Mouse (Mus musculus) layer of hippocampus, adult 9-10 months (tissue): Measurements from ENCODE around the gene D1Ertd622e.
"Not testable (repeated sequence)": the region's sequence is repeated elsewhere in the genome, so short reads cannot be mapped to it uniquely, and the experiment has no call there.

Experiments used
- DNase-seq: peaks from one replicate; pipeline ENCODE4 v3.0.0; 2022; ENCODE audit warnings: low spot score

Gene D1Ertd622e

DNA sequence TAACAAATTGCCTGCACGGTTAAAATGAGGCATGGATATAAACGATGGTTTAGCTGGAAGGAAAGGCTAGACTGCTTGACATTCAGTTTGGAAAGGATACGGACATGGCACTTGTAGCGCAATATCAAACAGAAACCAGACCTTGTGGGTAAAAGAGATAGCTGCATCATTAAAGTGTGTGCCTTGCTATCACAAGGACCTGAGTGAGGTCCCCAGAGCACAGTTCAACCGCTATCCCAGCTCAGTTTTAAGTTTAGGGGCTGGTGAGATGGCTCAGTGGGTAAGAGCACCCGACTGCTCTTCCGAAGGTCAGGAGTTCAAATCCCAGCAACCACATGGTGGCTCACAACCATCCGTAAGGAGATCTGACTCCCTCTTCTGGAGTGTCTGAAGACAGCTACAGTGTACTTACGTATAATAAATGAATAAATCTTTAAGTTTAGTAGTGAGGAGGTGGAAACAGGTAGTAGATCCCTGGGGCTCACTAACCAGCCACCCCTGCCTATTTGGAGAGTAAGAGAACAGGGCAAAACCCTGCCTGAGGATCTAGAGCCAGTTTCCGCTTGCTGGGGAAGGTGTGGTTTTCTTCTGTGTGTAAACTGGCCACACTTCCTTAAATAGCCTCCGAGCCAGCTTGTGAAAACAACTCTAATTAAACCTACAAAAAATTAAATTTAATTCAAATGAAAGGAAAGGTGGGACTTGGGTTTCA, 29.2 kb downstream of the D1Ertd622e start:
- DNase-seq: no peak

DNA sequence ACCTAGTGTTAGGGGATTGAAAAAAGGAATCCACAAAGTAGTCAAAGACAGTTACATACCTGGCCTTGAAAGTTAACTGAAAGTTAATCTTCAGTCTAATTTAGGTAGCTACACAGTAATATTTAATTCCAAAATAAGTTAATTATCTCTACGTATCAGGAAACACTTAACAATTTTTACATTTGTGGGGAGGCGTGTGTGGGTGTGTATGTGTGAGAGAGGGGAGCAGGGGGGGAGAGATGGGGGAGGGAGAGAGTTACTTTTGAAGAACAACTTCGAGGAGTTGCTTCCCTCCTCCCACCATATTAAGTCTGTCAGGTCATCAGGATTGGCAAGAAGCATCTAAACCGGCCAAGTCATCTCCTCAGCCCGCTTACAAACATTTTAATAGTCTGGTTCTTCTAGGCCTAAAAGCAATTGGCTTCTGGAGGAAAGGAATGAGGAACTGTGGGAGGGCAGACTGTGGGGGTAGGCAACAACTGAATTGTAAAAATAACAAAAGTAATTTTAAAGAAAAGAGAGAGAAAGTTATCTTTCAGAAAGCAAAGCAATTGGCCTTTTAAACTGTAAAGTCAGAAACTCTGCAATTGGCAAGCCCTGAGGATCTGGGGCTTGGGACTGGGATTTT, 29.9 kb downstream of the D1Ertd622e start:
- no peak for DNase-seq

DNA sequence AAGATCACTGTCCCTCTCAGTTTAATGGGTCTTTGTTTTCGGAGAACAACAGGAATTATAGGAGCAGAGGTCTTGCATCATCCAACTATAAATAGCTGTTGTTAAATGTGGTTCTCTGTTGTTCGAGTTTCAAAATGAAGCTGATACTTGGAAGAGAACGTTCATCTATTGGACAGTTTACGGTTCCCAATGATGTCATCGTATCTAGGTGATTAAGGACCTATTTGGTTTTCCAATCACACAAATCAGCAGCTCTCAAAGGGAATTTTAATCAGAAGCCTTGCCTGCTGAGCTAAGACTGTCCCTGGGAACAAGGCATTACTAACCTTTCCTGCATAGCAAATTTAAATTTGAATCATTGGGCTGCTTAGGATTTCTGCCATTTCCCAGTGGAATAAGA, 31.7 kb downstream of the D1Ertd622e start:
- no peak for DNase-seq

DNA sequence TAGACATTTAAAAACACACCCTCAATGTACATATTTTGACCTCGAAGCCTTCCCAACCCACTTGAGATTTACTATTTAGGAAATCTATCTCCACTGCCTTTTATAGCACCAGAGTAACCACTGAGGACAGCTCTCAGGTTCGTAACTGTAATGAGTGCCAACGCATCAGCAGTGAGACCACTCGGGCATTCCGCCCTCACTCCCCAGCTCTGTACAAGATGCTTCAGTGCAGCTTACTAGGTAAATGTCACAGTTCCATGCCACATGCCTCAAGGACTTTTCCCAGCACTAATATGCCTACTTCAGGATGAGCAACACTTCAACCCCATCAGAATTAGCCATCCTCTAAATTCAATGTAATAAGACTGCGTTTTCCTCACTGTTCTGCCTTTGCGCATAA, 33.0 kb downstream of the D1Ertd622e start:
- no peak for DNase-seq

DNA sequence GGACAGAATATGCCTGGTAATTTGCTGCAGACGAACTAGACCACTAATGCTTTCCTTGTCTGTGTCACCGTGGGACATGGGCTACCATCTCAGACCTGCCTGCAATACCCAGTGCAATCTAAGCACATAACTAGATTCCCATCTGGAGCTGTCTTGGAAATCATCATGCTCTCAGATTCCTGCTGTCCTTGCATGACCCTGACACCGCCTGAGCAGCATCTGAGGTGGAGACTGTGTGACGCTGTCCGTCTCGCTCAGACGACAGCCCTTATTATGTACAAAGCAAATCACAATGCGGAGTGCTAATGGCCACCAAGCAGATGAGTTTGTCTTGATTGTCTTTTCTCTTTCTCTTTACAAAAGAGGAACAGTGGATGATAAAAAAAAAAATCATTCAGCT, 33.9 kb downstream of the D1Ertd622e start:
- no peak for DNase-seq

DNA sequence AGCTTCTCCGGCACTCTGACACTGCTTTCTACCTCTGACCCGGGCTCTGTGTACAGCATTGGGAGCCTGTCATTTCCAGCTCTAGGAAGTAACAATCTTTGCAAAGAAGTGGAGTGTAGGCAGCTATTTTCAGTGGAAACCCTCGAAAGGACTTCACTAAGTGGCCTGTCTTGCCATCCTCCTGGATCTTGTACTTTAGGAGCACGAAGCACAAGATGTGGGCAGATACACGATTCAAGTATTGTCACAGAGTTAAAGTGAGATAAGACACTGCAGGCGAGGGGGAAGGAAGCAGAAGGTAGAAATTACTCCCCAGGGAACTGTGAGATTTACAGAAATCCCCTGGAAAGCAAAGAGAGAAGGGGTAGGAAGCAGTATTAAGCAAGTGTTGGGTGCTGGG, 36.4 kb downstream of the D1Ertd622e start:
- no peak for DNase-seq

DNA sequence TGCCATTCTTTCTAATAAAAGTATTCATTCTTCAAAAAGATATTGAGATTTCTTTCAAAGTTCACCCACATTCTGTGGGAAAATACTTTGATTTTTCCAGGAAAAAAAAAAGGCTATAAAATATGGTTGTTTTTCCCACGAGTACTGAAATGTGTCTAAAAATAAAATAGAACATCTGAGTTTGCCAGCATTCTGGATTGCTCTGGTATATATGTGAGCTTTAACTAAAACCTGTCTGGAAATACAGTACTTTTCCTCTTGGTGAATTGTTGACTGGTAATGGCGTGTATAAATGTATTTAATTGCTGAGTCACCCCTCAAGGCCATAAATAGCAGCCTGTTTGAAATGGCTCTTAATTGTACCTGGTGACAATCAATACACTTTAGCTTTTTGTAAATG, 37.5 kb downstream of the D1Ertd622e start:
- no peak for DNase-seq

DNA sequence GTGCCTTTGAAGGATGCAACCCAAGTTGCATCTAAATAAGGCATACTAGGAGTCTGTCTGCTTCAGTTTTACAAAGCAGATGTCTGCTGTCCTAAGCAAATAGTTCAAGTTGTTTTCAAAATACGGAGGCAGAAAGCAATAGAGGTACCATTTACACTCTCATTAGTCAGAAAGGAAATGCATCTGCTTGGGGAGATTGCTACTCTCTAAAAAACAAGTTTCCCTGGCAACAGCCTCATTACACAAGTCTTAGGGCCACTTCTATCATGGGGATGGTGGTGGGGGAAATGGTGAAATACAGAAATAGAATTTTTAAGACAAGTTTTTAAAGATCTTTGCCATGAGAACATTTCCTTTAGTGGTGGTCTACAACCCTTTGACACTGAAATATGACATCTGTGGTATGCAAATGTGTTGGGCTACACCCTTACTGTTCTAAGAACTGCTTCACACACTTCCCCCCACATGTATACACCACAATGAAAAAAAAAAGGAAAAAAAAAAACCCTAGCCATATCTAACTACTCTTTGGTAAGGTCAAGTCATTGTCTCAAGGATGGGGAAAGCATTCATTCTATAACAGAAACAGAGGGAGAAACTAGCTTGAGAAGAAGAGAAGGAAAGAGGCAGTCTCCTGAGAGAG, 38.5 kb downstream of the D1Ertd622e start:
- DNase-seq: no peak

DNA sequence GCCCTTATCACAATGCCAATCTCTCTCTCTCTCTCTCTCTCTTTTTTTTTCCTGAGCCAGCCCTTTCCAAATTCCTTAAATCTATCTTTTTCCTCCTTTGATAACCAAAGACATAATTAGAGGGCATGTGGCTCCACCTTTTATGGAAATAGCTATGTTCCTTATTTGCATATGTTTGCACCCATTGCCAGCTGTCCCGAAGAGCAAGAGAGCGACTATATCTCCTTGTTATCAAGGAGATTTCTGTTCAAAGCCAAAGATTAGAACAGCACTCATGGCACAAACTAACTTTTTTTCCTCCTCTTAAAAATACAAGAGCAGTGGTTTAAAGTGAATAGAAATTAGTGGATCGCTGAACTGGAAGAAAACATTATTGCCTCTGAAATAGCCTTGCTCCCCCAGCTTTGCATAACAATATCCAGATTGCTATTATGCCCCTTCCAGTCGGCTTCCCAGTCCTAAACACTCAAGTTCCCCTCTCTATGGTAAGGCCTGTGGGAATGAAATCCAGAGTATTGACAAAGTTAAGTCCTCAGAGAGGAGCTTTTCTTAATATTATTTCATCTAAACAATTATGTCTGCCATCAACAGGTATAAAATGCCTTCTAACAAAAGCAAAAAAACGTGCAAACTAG, 39.2 kb downstream of the D1Ertd622e start:
- no peak for DNase-seq

DNA sequence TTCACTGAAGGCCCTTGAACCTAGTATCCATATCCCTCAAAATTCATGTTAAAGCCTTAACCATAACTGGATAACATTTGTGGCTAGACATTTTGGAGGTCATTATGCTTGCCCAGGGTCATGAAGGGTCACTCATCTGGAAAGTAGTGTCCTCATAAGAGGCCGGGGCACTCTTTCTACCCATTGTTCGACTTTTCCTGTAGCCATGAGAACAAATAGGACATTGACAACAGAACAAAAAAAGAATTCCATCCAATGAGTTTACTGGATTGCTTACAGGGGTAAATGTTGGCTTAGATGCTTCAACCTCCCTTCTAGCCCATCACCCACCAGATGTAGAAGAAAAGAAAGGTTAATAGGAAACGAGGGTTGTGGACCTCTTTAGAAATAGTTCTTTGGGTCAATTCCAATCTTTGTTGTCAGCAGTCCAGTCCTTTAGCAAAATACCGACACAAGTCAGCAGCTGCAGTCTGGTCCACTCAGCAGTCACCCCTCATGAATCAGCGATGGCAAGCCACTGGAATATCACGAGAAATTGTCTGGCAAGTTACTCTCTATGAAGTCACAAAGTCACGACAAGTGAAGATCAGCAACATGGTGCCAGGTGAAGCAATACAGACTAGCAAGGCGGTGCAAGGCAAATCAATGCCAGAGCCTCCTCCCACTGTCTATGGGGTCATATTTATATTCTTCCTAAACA, 42.1 kb downstream of the D1Ertd622e start:
- DNase-seq: no peak

DNA sequence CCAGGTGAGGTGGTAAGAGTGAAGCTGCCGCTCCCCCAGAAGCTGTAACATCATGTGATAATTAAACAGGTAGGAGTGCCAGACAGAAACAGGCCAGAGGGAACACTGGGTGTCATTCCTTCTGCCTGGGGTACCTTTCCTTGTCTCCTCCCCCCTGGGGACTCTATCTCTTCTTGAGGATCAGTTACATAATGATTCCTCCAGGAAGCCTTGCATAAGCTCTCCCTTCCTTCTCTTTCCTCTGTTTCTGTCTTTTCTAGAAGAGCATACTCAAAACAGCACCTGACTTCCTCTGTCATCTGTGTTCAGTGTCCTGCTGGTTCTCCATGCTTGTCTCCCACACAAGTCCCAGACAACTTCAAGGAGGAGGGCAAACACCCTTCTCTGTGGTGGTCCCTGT, 46.3 kb downstream of the D1Ertd622e start:
- DNase-seq: no peak

DNA sequence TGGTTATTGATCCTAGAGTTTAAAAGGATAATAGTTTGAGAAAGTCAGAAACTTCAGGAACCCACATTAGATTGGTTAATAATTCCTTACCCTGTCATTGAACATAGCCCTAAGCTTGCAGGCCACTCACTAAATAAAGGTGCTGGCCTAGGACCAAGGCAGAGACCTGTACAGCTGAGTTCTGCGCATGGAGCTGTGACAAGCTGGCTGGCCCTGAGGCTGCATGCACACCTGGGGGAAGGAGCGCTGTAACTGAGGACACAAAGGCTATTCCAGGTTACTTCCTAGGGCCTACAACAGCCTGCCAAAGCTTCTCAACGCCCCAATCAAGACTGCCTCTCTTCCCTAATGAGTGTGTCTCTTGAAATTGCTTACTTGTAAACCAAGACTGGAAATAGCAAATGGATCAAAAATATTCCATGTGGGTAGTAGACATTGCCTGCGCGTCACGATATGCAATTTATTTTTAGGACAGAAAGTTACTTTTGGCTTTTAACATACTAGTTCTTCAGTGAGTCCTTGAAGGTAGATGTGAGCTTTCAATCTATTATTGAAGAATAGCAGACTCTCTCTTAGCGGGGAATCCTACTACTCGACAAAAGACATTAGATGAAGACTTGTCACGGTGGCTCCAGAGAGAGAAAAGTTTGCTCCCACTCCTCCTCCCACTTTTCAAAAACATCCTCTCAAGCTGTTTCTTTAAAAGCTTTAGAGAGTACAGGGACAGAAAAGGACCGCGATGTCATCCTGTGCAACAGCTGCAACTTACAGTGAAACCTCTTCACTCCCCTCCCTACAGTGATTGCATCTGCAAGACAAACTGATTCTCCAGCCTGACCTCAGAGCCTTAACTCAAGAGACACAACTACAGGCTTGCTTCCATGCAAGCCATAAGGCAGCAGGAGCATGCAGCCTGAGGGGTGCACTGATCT, 47.1 kb downstream of the D1Ertd622e start:
- no peak for DNase-seq

DNA sequence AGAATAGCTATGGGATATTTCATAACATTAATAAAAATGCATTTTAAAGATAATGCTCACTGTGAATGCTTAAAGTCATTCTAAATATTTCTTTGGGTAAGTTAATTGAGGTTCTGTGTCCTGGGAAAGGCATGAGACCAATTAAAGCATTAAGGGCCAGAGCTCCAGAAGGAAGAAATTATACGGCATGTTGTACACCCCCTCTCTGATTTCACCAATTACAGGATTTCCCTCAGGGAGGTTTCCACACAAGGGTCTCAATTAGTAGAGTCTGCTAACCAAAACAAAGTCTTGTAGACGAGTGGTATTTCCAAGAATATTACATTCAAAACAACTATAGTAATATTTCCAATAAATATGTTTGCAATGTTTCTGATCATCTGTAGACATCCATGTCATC, 50.1 kb downstream of the D1Ertd622e start:
- no peak for DNase-seq

DNA sequence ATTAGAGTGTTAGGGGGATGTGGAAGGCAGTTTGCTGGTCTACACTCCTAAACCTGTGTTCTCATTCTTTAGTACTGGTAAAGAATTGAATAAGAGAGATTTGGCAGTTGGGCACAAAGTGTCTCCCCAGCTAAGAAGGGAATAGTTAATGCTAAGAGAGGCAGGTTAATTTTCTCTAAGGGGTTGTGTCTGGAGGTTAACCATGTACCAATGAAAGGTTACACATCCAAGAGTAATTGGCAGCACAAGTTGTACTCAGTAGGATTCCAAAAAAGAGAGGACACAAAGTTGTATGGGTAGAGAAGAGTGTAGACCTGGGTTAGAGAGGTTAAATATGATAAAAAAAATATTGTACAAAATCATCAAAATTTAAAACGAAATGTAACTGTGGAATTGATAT, 58.5 kb downstream of the D1Ertd622e start:
- no peak for DNase-seq

DNA sequence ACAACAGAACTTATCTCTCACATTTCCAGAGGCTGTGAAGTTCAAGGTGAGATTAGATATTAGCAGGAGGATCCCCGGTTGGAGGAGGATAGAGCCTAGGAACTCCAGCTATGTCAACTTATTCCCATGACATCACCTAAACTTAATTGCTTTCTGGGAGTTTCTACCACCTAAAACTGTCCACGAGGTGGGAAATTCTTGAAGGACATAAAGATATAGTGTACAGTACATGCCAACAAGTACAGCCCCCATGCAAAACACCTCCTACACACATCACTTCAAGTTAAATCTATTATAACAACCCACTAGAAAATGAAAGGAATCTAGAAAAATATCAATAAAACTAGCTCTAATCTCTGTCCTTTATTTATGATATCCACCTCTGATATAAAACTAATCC, 61.5 kb downstream of the D1Ertd622e start:
- DNase-seq: no peak

DNA sequence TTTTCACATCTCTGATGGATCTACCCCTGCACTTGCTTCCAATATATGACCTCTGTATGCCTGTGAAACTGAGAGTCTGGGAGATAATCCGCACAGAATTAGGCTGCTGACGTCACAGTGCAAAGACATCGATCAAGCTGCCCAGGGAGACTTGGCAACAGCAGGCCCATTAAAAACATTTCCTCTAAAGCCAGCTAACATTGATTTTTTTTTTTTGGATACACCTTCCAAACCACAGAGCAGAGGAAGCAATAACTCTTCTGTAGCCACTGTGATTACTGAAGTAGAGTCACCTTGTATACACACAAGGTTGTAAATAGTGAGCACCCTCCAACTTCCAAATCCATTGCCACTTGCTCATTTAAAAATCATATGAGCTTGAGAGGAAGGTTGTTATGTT, 62.8 kb downstream of the D1Ertd622e start:
- no peak for DNase-seq

DNA sequence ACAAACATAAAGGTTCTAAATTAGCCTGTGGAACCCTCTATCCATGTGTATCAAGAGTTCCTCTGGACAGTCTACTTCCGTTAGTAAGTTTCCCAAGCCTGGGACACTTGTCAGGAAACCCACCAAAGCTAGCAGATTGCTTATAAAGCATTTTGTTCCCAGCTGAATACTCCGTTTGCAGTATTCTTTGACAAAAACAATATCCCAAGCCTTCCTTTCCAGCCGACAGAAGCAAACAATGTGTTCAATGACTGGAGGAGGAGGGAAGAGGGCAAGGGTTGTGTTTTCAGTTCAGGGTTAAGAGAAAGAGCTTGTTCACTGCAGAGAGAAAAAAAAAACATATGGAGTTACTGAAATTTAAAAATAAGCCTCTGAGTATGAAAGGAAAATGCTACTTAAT, 73.3 kb downstream of the D1Ertd622e start:
- DNase-seq: no peak

DNA sequence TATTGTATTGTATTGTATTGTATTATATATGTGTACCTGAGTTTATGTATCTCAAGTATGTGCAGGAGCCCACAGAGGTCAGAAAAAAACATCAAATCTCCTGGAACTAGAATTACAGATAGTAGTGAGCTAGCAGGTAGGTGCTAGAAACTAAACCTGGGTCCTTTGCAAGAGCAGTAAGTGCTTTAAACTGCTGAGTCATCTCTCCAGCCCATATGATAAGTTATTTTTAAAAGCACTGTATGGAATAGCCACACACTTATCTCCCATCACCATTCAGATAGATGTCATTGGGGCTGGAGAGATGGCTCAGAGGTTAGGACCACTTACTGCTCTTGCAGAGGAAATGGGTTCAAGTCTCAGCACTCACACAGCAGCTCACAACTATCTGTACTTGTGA, 76.8 kb downstream of the D1Ertd622e start:
- DNase-seq: no peak

DNA sequence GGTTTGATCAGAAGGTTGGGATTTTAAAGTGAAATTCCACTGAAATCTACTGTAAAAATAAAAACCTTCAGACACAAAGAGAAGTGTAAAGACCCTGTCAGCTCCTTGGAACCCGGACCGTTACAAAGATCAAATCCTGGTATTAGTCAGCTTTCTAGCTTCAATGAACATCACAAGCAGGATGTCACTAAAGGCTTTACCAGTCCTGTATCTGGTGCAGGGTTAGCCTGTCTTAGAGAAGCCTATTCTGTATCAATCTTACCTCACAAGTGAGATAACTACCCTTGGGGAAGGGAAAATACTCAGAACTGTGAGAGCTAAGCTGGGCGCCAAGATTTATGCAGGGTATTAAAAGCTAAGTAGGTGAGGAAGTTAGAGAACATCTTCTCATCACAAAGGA, 77.7 kb downstream of the D1Ertd622e start:
- DNase-seq: no peak

DNA sequence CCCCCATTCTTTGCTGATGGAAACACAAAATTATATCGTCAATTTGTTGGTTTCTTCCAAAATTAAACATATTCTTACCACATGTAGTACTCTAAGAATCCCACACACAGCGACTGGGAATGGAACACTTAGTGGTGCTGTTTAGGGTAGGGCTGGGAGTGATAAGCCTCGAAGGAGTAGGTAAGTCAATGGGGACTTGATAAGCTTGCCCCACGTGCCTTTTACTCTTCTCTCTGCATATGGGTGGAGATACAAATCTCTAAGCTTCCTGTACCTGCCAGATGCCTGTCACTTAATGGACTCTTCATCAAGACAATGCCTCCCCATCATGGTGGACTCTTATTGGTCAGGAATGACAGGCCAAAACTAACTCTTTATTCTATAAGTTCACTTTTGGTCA, 78.8 kb downstream of the D1Ertd622e start:
- no peak for DNase-seq

DNA sequence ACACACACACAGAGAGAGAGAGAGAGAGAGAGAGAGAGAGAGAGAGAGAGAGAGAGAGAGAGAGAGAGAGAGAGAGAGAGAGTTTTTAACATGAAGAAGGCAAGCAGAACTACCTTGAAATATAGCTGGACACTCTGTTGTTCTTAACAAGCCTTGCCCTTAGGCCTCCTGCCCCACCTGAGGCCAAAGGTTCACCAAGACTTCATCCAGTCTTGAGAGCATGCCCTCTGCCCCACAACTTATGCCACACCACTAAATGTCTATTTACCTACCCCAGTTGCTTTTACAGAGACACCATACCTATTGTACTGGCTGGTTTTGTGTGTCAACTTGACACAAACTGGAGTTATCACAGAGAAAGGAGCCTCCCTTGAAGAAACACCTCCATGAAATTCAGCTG, 81.2 kb downstream of the D1Ertd622e start:
- not testable (repeated sequence) for DNase-seq
